Mouse (Mus musculus) kidney, adult 9 months (tissue): ENCODE results near the gene Fam207a.

ENCODE experiments used
- DNase-seq: peaks from one replicate; pipeline ENCODE4 v3.0.0; 2022

Gene Fam207a

GRCm38 (mm10) chr10:77531026-77532019 lies 15.7 kb upstream of the Fam207a start:
- DNase-seq = no peak

- DNase-seq = no peak
Observed at GRCm38 (mm10) chr10:77530140-77530539, 14.6 kb upstream of the Fam207a start, which contains the start of gene Itgb2. Itgb2 (plus strand) TSS chr10:77530252.

DNA sequence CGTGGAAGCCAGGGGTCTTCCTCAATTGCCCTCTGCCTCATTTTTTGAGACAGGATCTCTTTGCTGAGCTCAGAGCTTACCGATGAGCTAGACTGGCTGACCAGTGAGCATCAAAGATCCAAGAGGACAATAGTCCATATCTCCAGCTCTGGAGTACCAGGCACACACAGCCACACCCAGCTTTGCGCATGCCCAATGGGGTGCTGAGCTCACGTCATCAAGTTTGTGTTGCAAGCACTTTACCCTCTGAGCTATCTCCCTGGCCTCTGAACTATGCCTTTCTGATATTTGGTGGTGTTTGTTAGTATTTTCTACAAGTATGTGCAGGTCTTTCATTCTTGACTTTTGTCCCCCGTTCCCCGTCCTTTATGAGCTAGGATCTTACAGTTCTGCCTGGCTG lies 13.0 kb upstream of the Fam207a start:
- DNase-seq = no peak

GRCm38 (mm10) chr10:77526488-77526887 lies 10.9 kb upstream of the Fam207a start:
- no peak for DNase-seq

DNA sequence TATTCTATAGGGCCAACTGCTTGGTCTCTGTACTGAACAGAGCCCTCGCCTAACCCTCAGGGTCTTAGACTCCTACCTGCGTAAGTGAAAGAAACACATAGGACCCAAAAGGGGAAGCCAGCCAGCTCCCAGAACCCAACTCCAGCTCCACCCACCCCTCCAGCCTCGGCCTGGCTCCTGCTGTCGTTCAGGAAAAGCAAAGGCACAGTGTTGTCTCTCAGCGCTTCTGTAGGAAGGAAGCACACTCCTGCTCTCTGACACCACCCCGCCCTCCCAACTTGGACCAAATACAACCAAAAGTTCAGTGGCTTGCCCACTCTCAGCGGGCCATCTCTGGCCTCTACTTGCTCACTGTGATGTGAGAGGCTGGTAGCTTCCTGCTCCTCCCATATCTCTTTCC lies 7.7 kb upstream of the Fam207a start:
- DNase-seq = peak; percentile 47

- no peak for DNase-seq
Observed at GRCm38 (mm10) chr10:77522746-77523145, 7.2 kb upstream of the Fam207a start.

GRCm38 (mm10) chr10:77522021-77522731 lies 6.6 kb upstream of the Fam207a start:
- no peak for DNase-seq

DNA sequence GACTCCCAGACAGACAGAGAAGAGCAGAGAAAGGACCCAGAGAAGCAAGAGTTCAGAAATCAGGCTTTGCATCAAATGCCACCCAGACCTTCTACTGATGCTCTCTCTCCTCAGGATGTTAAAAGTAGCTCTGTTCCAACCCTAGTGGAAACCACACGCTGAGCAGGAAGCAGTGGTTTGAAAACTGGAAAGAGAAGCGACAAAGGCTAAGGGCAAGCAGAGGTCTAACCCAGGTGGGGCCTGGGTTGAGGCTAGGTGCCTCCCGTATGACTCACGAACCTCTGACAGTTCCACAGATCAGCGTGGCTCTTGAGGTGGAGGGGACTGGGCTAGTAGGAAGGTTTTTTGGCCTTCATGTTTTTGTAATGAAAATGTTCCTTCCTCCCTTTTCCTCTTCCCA lies 4.9 kb upstream of the Fam207a start:
- DNase-seq = no peak

DNA sequence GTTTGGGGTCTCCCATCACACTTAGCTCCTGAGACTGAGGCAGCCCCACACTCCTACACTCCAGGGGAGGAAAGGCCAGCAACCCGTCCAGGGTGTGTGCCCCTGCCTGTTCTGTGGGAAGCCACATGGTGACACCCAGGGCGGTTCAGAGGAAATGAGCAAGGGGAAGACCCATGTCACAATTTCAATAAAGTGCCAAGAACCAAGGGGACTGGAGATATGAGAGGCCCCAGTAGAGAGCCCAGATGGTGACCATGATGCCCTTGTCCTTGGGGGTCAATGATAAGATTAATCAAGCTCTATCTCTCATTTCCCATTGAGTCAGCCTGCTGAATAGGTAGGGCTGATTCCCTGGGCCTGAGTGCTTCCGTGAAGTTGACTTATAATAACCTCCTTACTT lies 3.6 kb upstream of the Fam207a start:
- DNase-seq = no peak

DNA sequence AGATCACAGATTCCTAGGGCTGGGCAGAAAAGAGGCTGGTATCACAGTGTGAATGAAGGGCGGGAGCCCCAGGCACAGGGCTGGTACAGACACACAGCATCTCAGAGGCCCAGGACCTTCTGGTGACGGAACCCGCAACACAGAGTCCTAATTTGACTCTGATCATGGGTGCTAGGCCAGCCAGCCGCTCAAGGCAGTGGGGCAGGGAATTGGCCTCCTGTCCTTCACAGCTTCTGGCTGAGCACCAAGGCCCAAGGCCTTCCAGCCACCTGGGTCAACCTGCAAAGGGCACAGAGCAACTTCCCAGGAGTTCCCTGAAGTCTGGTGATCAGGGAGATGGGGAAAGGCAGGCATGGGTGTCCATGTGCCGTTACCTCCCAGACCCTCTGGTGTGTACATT lies 2.2 kb upstream of the Fam207a start:
- DNase-seq = peak; percentile 86

DNA sequence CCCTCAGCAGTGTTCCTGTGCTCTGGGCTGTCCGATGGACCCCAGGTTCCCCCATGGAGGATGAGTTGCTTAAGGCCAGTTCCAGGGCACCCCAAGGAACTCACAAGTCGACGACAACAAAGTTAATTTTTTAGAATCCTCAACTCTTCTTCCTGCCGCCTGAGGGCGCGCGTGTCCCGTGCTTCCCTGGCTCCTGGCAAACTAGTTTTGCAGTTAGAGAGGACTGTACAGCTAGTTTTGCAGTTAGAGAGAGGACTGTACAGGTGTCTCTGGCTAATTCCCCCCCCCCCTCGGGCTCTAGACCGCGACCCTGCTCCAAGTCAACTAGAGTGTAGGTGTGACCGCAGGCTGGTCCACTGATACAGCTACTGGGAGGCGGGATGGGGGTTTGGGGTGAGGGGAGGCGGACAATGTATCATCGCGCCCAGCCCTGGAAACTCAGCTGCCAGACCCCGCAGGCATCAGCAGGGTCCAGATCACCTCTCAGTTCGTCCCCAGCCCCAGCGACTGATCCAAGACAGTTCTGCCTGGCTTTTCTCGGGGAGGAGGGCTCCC lies 1.6 kb upstream of the Fam207a start:
- peak; percentile 64 for DNase-seq

DNA sequence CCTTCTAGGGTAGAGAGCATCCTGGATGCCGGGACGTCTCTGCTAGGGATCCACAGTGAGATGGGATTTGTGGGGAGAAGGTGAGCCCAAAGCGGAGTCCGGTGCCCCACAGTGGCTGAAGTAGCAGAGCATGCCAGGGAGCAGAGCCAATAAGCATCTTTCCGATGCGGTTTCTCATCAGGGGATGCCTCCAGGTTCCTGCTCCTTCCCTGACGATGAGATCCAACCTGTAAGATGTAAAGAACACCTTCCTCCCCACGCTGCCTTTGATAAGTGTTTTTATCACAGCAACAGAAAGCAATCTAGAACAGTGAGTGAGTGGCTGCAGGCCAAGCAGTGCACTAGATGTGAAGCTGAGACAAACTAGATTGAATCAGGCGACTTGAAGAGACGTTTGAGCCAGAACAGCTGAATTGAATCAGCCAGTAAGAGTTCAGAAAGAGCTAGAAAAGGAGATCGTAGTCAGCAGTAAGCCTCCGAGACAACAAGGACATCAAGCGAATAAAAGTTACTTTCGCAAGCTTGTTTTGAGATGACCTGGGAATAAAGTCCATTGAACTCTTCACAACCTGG lies 880 bp upstream of the Fam207a start:
- peak; percentile 84 for DNase-seq

DNA sequence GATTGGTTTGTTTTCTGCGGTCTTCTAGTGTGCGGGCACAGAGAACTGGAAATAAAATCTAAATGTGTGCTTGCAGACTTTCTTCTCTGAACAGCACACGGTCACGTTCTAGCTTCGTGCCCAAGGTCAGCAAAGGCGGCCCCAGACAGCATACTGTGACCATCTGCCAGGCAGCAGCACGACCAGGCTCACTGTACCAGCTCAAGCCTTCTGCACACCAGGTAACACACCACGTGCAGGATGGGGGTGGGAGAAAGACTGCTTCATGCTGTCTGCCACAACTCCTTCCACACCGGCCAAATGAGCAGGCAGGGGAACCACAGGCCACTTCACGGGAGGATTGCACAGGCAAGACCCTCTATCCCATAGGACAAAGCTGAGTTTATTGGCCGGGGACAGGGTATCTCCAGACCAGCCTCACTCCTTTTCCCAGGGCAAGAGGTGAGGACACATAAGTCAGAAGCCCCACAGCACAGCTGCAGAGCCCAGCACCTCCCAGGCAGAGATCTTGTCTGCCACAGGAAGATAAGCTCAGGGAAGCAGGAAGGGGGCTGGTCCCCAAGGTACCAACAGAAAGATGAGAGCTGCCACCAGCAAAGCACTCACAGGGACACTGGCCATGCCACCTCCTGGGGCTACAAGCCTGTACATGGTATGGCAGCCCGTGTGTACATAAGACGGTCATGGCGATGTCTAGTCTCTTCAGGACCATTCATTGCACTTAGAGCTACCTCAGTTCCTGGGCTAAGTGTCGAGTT lies 5.2 kb downstream of the Fam207a start:
- no peak for DNase-seq

GRCm38 (mm10) chr10:77509403-77510187 lies 6.0 kb downstream of the Fam207a start:
- DNase-seq = peak; percentile 89

DNA sequence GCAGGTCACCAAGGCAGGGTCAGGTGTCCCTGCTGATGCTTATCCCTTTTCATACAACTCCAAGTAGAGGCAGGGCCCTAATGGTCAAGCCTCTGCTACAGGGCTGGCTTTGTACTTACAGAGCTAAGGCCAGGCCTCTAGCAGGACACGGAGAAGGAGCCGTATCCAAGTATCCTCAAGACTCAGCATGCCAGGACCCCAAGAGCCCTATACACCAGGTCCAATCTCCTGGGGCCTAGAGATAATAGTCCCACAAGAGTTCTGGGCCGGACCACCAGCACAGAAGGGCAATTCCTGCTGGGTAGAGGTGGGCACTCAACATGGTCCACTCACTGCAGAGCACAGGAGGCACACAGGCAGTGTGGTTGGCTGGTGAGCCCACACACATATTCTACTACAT lies 6.8 kb downstream of the Fam207a start:
- no peak for DNase-seq

GRCm38 (mm10) chr10:77507779-77508178 lies 7.8 kb downstream of the Fam207a start:
- no peak for DNase-seq

GRCm38 (mm10) chr10:77506961-77507577 lies 8.5 kb downstream of the Fam207a start:
- DNase-seq = peak; percentile 87

- DNase-seq = peak; percentile 81
Observed at GRCm38 (mm10) chr10:77506526-77506925, 9.1 kb downstream of the Fam207a start.

GRCm38 (mm10) chr10:77504143-77504542 lies 11.4 kb downstream of the Fam207a start:
- peak; percentile 59 for DNase-seq

DNA sequence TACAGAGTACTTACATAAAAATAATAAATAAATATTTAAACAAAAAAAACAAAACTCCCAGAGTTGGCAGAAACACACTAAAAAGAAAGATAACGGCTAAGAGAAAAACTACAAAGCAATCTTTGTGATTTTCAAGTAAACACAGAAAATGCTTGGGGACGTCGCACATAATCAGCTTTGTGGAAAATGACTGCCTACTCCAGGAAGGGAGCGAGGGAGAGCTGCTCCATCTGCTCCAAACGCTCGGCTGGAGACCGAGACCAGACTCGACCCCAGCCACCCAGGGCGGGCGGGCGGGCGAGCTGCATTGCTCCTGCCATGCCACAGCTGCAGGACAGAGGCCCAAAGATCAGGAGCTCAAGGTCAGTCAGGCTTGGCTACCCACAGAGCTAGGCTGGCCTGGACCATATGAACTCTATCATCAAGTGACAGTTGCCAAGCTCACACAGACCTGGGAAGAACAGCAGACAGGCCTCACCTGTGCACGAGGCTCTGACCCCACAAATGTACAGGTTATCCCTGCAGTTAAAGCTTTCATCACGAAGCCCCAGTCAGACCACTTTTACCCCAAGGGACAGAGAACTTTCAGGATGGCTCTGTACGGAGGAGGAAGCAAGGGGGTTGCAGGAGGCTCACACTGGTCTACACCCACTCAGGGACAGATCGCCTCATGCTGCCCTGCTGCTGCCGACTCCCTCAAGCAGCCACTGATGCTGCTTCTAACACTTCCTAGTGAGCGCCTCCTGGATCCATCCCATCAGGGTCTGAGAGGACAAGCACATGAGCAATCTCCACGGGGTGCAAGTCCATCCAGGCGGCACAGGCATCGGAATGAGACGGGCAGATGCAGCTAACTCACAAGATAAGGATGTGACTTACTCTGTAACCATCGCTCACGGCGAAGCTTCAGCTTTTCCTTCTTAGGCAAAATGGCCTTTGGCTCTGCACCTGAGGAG lies 12.3 kb downstream of the Fam207a start:
- DNase-seq = no peak
